Mouse (Mus musculus) splenic B cell, adult 2 months (primary cell): ENCODE measurements around the gene Tedc2.

Source experiments
- DNase-seq: peaks from one replicate; pipeline ENCODE4 v3.0.0-alpha.2; 2011; ENCODE audit warnings: low read depth, low spot score
- H3K27me3 ChIP-seq: 2 replicates; pipeline ENCODE4 v1.6.1; 2012; ENCODE audit warnings: mild to moderate bottlenecking, low read length, moderate library complexity, mixed read lengths; ENCODE audit not compliant: control insufficient read depth, poor library complexity, insufficient read depth, severe bottlenecking
- H3K36me3 ChIP-seq: 2 replicates; pipeline ENCODE4 v1.6.1; 2012; ENCODE audit warnings: mild to moderate bottlenecking, low read length, moderate library complexity, mixed read lengths; ENCODE audit not compliant: control insufficient read depth, poor library complexity, insufficient read depth, severe bottlenecking

Tedc2 gene

DNA sequence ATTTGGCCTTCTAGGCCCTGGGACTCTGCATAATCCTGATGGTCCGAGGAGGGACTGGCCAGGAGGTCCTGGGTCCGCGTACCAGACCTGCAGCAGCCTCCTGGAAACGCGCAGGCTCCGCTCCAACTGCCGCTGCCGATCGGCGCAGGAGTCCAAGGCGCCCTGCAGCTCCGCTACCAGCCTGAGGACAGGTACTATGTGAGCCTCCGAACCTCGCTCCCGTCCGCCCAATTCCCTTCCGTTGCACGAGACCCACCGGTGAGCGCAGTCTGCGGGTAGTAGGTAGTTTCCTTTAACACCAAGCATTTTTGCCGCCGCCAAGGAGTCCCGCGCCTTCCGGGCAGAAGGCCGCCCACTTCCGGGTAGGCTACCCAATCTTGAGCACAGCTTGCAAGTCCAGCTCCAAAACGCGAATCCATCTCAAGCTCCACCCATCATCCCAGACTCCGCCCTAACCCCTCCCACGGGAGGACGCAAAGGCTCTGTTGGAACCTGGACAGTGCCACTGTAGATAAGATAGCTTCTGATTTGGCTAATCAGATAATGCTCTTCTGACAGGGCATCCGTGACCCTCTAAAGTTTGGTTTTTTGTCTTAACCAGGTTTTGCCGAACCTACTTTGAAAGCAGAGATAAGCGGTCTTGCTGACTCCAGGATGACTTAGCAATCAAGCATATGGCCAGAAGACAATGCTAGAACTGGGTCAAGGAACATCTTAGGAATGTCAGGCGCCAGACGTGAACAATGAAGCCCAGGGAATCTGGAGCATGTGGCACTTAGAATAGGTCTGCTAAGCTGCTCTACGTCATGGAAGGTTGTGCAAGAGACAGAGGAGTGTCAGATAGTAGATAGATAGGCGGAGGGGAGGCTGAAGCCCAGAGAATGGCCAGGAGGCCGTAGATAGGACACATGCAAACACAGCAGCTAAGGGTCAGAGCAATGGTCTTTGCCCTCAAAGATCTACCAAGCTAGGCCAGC lies at the start of gene Tedc2:
Gene Tedc2 (minus strand): TSS at position 417 of the 977 bp plus-strand sequence.
- peak; percentile 92 for DNase-seq
- no peaks in the 10 kb centered on the region for H3K27me3 ChIP-seq
- H3K36me3 ChIP-seq = no peaks in the 10 kb centered on the region

- DNase-seq = no peak
- Histone ChIP-seq H3K27me3 (no peaks in the 10 kb centered on the region), H3K36me3 (no peaks in the 10 kb centered on the region)
These were observed 46.5 kb upstream of the Tedc2 start for GRCm38 (mm10) chr17:24267133-24267532.

- H3K27me3 ChIP-seq = no peaks in the 10 kb centered on the region
- DNase-seq = no peak
- H3K36me3 ChIP-seq = no peaks in the 10 kb centered on the region
These were observed 44.1 kb upstream of the Tedc2 start for GRCm38 (mm10) chr17:24264766-24265165.

DNA sequence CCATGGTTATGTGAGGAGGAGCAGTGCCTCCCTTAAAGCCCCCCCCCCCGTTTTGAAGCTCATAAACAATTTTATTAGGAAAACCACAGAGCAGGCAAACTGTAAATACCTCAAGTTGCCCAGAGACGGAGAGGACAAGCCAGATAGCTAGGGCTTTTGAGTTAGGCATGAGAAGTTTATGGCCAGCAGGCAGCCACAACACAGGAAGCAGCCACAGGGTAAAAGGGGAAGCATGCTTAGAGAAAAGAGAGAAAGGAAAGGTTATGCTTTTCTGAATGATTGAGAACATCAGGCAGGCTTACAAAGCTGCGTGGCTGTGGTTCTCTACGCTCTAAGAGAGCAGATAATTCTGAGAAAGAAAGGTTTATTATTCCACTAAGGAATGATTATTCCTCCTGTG lies 39.9 kb upstream of the Tedc2 start:
- peak; percentile 50 for DNase-seq
- Histone ChIP-seq H3K36me3 (no peaks in the 10 kb centered on the region), H3K27me3 (no peaks in the 10 kb centered on the region)

GRCm38 (mm10) chr17:24259702-24260101 lies 39.1 kb upstream of the Tedc2 start:
- DNase-seq = peak; percentile 22
- no peaks in the 10 kb centered on the region for H3K36me3 ChIP-seq
- no peaks in the 10 kb centered on the region for H3K27me3 ChIP-seq

DNA sequence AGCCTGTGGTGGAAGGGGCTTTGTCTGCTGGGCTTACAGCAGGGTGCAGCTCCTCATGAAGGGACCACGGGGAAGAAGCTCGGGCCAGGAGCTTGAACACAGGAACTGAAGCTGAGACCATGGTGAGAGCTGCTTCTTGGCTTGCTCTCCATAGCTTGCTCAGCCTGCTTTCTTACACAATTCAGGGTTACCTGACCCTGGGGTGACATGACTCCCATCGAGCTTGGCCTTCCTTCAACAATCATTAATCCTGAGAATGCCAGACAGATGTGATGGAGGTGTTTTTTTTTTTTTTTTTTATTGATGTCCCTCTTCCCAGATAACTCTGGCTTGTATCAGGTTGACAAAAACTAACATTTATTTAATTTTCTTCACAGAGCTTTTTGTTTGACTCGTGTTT lies 38.3 kb upstream of the Tedc2 start:
- no peaks in the 10 kb centered on the region for H3K27me3 ChIP-seq
- no peak for DNase-seq

GRCm38 (mm10) chr17:24252329-24252728 lies 31.7 kb upstream of the Tedc2 start:
- no peaks in the 10 kb centered on the region for H3K36me3 ChIP-seq
- no peaks in the 10 kb centered on the region for H3K27me3 ChIP-seq
- no peak for DNase-seq

More for the DNA sequence above, 38.3 kb upstream of the Tedc2 start:
- H3K36me3 ChIP-seq = no peaks in the 10 kb centered on the region

DNA sequence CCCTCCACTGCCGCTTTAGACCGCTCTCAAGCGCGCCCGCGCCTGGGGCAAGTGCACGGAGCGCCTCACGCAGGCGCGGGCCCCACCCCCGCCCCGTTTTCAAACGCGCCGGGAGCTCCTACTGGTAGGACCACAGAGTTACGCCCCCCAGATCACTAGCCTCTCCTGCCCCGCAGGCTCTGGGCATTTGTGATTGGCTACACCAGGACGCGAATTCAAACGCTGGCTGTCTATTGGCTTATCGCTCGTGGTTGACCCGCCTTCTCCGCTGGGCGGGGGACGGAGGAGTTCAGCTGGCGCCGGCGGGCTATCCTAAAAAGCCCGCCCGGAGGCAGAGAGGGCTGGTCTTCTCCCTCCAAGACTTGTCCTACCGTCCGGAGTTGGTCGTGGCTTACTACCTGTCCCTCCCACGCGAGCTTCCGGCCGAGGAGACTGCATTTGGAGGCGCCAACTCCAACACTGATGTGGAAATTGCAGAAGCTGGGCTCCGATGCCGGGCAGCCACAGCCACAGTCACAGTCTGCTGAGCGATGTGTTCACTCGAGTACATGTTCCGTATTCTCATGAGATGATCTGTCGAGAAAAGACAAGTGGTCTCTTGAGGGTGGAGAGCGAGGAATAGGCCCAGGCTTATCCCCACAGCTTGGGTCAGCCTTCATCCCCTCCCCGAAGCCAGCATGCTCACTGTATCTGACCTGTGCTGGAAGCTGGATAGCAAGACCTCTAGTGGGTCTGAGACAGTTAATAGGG lies 30.8 kb upstream of the Tedc2 start, which contains the start of gene Ccnf:
Gene Ccnf (minus strand): TSS at position 165 of the 750 bp plus-strand sequence.
- DNase-seq = peak; percentile 98
- no peaks in the 10 kb centered on the region for H3K27me3 ChIP-seq
- H3K36me3 ChIP-seq = no peaks in the 10 kb centered on the region

- no peaks in the 10 kb centered on the region for H3K27me3 ChIP-seq
- no peak for DNase-seq
- no peaks in the 10 kb centered on the region for H3K36me3 ChIP-seq
These were observed 30.3 kb upstream of the Tedc2 start for GRCm38 (mm10) chr17:24250988-24251319.

- Histone ChIP-seq H3K27me3 (no peaks in the 10 kb centered on the region), H3K36me3 (no peaks in the 10 kb centered on the region)
- DNase-seq = peak; percentile 38
These were observed 28.0 kb upstream of the Tedc2 start for GRCm38 (mm10) chr17:24248641-24249040.

DNA sequence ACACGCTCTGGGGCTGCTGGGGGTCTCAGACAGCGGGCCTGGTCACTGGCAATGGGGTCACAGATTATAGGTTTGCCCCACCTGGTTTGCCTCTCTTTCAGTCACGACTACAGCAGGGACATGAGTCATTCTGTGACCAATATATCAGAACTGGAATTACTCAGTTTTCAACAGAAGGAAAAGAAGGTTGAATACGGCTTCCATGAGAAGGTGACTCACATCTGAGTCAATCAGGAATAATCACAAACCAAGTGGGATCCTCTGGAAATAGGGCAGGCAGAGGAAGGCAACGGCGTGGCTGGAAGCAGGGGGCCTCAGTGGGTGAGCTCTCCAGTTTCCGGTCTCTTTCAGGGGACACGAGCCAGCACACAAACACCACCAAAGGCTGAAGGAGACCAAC lies 23.4 kb upstream of the Tedc2 start:
- no peaks in the 10 kb centered on the region for H3K27me3 ChIP-seq
- 0 out of 2 replicates have a peak, but pooled peaks cover 3% of the 10 kb centered on the region for H3K36me3 ChIP-seq
- DNase-seq = no peak

- Histone ChIP-seq H3K36me3 (0 out of 2 replicates have a peak, but pooled peaks cover 3% of the 10 kb centered on the region), H3K27me3 (no peaks in the 10 kb centered on the region)
- DNase-seq = peak; percentile 66
These were observed 22.8 kb upstream of the Tedc2 start for GRCm38 (mm10) chr17:24243311-24243969.

DNA sequence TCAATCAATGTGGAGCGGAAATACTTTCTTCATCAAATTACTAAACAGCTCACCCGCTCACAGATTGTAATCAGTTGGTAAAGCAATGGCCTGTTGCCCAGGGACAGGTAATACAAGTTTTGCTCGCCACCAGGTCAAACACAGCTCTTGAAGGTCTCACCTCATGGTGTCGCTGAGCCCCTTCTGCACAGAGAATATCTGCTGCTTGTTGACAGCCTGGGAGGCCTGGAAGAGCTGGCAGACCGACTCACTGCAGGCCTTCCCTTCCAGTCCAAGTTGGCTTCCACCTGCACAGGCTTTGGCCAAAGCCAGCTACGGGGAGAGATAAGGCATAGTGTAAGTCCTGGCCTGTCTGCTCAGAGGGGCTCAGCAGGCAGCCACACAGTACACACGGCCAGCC lies 16.3 kb upstream of the Tedc2 start:
- Histone ChIP-seq H3K27me3 (no peaks in the 10 kb centered on the region), H3K36me3 (peaks cover 1% of the 10 kb centered on the region; the same call in 1 of the 2 replicates)
- no peak for DNase-seq

DNA sequence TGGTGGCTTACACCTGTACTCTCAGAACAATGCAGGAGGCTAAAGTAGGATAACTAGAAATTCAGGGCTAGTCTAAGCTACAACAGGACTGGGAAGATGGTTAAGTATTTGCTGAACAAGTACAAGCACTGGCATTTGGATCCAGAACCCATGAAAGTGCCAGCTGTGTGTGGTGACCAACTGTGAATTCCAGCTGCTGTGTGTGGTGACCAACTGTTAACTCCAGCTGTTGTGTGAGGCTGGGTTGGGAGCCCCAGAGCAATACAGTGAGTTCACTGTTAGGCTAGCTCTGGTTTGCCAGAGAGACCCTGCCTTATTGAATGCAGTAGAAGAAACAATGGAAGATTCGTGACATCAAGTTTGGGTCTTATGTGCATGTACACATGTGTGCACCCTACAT lies 15.8 kb upstream of the Tedc2 start:
- H3K27me3 ChIP-seq = no peaks in the 10 kb centered on the region
- DNase-seq = no peak
- no peaks in the 10 kb centered on the region; the same call in 1 of the 2 replicates for H3K36me3 ChIP-seq
